Mouse (Mus musculus): Measurements from ENCODE around the gene Ccno.

DNA sequence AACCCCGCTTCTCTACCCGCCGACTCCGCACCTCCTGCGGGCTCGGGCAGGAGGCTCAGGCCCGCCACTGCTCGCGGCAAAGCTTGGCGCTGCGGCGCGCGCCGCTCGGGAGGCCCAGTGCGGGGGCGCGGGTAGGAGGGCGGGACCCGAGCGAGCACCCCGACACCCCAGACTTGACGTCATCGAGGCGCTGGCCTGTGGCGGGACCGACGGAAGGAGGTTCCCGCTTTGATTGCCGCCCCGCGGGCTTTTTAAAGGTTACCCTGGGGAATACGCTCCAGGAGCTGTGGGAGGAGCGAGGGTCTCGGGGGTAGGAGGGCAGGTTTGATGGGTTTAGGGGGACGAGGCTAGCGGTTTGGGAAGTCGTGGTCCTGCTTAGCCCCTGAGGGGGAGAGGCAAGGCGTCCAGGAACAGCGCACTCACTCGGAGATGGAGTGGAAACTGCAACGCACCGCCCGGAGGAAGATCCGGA lies 47.4 kb downstream of the Ccno start, which contains the start of gene Cdc20b:
- TF ChIP-seq CTCF (IDR thresholded peaks at IDR 0.05; ENCODE audit: low read depth, low read length) (no peak), POLR2A (IDR thresholded peaks at IDR 0.05; ENCODE audit: extremely low read depth, insufficient read depth, low read length) (no peak)
